Mouse (Mus musculus): ENCODE data around the gene Tcf20. TPM values are rescaled to one million over a fixed set of nuclear protein-coding genes. Genes with fewer than 3 reads are reported as not detected.
A peak's percentile ranks its signal among the peaks of the same experiment; 100 is the strongest.

Tcf20 gene
- polyA plus RNA-seq, 2 experiments = 14.6 to 28.9 TPM

DNA sequence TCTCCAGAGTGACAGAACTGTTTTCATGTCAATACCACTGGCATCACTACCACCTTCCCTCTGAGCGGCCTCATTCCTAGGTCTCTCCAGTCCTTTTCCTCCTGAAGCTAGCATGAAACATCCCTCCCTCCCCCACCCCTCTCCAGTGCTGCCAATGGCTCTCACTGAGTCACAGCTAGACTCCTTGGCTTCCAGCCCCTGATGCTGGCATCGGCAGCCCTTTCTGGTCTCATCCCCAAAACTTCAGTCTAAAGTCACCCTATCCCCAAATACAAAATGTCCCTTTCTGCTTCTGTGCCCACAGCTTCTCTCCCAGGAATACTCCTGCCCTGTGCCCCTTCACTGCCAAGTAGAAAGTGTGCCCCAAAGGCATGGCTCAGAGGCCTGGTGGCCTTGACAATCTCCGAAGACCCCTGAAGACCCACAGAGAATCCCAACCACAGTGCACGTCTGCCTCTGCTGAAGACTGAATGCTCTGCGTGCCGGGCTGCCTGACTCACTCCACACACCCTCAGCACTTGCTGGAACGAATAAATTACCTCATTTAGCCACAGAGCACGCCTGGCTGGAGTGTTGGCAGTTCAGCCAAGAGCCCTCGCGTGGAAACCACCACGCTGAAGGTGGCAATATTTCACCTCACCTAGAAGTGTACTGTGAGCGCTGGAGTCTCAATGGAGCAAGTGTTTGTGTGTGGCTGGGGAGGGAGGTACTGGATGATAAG, 47.0 kb downstream of the Tcf20 start:
- Histone ChIP-seq H3K36me3 (ENCODE audit: control insufficient read depth, insufficient read depth, low read length) (no peaks in the 10 kb centered on the region), H3K4me2 (replicated peaks; ENCODE audit: low read depth, low read length, severe bottlenecking) (no peak overlapping the region), H3K4me3 (replicated peaks; ENCODE audit: low read length) (no peak overlapping the region), H3K9ac (ENCODE audit: low read depth, low read length, severe bottlenecking) (no peak overlapping the region), H3K27ac (replicated peaks; ENCODE audit: low read depth, low read length) (no peak overlapping the region), H3K4me1 (ENCODE audit: control insufficient read depth, insufficient read depth, low read length) (peaks cover 54% of the 10 kb centered on the region), H3K9me3 (ENCODE audit: control insufficient read depth, low read length) (no peaks in the 10 kb centered on the region), H3K27me3 (ENCODE audit: control insufficient read depth, insufficient read depth, low read length) (no peaks in the 10 kb centered on the region)
- DNase-seq (ENCODE audit: low spot score) (no peak), ATAC-seq (ENCODE audit: low FRiP score, low read depth) (no peak)
- 49% methylated on average over 12 of the region's 12 CpGs for whole genome bisulfite sequencing
- no peak for TF ChIP-seq POLR2A (IDR thresholded peaks at IDR 0.05; ENCODE audit: borderline replicate concordance, extremely low read depth, insufficient read depth, insufficient read length)

DNA sequence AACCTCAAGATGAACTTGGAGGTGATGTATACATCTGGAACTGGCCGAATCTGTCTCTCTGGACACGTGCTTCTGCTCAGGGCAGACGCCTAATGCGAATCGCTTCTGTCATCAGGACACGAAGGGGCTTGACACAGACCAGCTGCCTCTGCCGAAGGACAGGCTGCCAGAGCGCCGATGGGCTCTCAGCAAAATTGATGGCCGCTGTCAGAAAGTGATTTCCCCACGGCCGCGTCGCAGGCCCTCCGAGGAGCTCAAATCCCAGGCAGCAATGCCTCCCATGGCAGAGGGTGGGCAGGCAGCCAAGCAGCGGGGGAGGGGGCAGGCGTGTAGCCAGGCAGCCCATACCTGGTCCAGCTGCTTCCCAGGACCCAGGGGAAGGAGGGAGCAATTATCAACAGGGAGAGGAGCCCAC, 49.5 kb downstream of the Tcf20 start:
- H3K27ac ChIP-seq (replicated peaks; ENCODE audit: low read depth, low read length) = peak overlapping the region; percentile 55
- H3K36me3 ChIP-seq (ENCODE audit: control insufficient read depth, insufficient read depth, low read length) = no peaks in the 10 kb centered on the region
- no peaks in the 10 kb centered on the region for H3K27me3 ChIP-seq (ENCODE audit: control insufficient read depth, insufficient read depth, low read length)
- DNase-seq (ENCODE audit: low spot score) = no peak
- ATAC-seq (ENCODE audit: low FRiP score, low read depth) = no peak
- no peak for TF ChIP-seq POLR2A (IDR thresholded peaks at IDR 0.05; ENCODE audit: borderline replicate concordance, extremely low read depth, insufficient read depth, insufficient read length)
- no peaks in the 10 kb centered on the region for H3K9me3 ChIP-seq (ENCODE audit: control insufficient read depth, low read length)
- H3K4me3 ChIP-seq (replicated peaks; ENCODE audit: low read length) = no peak overlapping the region; the same call in 1 of the 2 replicates
- peak overlapping the region; percentile 23; the same call in 1 of the 2 replicates for H3K4me2 ChIP-seq (replicated peaks; ENCODE audit: low read depth, low read length, severe bottlenecking)
- WGBS = 2% methylated on average over 17 of the region's 17 CpGs
- H3K9ac ChIP-seq (ENCODE audit: low read depth, low read length, severe bottlenecking) = no peak overlapping the region
- H3K4me1 ChIP-seq (ENCODE audit: control insufficient read depth, insufficient read depth, low read length) = peaks cover 57% of the 10 kb centered on the region

DNA sequence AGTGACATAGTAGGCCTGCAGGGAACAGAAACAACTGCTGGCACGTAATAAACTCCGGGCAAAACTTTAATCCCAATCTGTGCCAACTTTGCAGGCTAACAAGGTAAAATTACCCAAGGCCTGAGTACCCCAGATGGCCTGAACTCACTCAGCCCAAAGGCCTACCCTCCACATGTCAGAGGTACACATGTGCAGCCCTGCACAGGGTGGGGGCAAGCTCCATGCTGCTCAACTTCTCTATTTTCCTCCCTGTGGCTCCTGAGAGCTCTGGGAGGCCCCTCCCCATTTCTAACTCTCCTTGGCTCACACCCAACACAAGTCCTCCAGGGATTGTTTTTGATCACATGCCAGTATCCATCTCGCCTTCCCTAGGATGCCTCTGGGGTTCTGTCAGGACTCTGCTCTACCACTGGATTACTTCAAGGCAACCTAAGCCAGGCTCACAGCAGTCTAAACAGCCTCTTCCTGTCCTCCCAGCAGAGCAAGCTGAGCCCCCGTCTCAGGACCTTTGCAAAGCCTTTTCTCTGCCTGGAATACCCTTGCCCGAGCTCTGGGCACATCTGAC, 50.2 kb downstream of the Tcf20 start:
- no peaks in the 10 kb centered on the region for H3K27me3 ChIP-seq (ENCODE audit: control insufficient read depth, insufficient read depth, low read length)
- H3K9me3 ChIP-seq (ENCODE audit: control insufficient read depth, low read length) = no peaks in the 10 kb centered on the region
- peak overlapping the region; percentile 23; the same call in 1 of the 2 replicates for H3K4me2 ChIP-seq (replicated peaks; ENCODE audit: low read depth, low read length, severe bottlenecking)
- WGBS = 18% methylated on average over 5 of the region's 5 CpGs
- peaks cover 58% of the 10 kb centered on the region for H3K4me1 ChIP-seq (ENCODE audit: control insufficient read depth, insufficient read depth, low read length)
- H3K4me3 ChIP-seq (replicated peaks; ENCODE audit: low read length) = no peak overlapping the region
- H3K36me3 ChIP-seq (ENCODE audit: control insufficient read depth, insufficient read depth, low read length) = no peaks in the 10 kb centered on the region
- DNase-seq (ENCODE audit: low spot score) = peak; percentile 60
- TF ChIP-seq POLR2A (IDR thresholded peaks at IDR 0.05; ENCODE audit: borderline replicate concordance, extremely low read depth, insufficient read depth, insufficient read length) = no peak
- peak overlapping the region; percentile 55 for H3K27ac ChIP-seq (replicated peaks; ENCODE audit: low read depth, low read length)
- ATAC-seq (ENCODE audit: low FRiP score, low read depth) = peak; percentile 39; the same call in 1 of the 2 replicates
- no peak overlapping the region for H3K9ac ChIP-seq (ENCODE audit: low read depth, low read length, severe bottlenecking)

DNA sequence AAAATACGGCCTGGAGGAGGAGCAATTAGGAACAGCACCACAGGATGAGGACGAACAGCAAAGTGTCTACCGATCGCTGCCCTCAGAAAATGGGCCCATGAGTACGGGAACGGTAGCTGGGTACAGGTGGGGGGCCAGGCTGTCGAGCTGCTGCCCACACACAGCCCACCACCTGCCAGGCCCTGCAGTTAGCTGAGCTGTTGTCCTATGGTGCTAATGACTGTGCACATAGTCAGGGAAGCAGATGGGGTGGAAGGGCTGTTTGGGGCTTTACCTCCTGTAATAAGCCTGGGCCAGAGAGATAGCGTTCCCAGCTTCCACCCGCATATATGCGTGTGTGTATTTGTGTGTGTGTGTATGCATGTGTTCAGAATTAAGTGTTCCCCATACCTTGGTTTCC, 52.7 kb downstream of the Tcf20 start:
- WGBS = 71% methylated on average over 10 of the region's 10 CpGs
- Histone ChIP-seq H3K4me1 (ENCODE audit: control insufficient read depth, insufficient read depth, low read length) (peaks cover 45% of the 10 kb centered on the region), H3K4me3 (replicated peaks; ENCODE audit: low read length) (no peak overlapping the region), H3K9me3 (ENCODE audit: control insufficient read depth, low read length) (no peaks in the 10 kb centered on the region), H3K9ac (ENCODE audit: low read depth, low read length, severe bottlenecking) (no peak overlapping the region), H3K4me2 (replicated peaks; ENCODE audit: low read depth, low read length, severe bottlenecking) (no peak overlapping the region), H3K27ac (replicated peaks; ENCODE audit: low read depth, low read length) (no peak overlapping the region), H3K36me3 (ENCODE audit: control insufficient read depth, insufficient read depth, low read length) (no peaks in the 10 kb centered on the region), H3K27me3 (ENCODE audit: control insufficient read depth, insufficient read depth, low read length) (no peaks in the 10 kb centered on the region)
- no peak for DNase-seq (ENCODE audit: low spot score)
- TF ChIP-seq POLR2A (IDR thresholded peaks at IDR 0.05; ENCODE audit: borderline replicate concordance, extremely low read depth, insufficient read depth, insufficient read length) = no peak
- no peak for ATAC-seq (ENCODE audit: low FRiP score, low read depth)

DNA sequence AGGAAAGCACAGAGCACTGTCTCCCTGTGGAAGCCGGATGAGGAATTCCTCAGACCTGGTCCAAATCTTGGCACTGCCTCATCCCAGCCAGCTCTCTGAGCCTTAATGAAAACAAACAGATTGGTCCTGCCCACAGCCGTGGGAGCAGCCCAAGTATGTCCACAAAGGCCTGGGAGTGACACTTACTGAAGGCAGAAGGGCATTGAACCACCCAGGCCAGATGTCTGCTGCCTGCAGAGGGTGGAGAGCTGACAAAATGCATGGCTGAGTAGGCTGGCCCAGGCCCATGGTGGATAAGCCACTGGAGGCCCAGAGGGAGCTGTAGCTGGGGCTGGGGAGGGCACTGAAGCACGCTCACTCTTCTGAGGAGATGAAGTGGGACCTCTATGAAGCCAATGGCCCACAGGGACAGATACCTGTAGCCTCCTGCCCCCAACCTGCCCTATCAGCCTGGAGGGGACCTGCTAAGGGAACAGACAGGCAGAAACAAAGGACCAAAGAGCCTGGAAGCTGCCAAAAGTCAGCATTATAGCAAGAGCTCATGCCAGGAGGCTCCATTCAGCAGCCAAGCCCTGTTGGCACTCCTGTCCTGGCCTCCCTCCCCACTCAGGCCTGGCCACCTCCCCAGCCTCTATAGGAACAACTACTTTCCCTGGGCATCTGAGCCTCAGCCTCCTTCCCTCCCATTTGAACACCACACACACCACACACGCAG, 54.6 kb downstream of the Tcf20 start:
- no peak for ATAC-seq (ENCODE audit: low FRiP score, low read depth)
- DNase-seq (ENCODE audit: low spot score) = no peak
- WGBS = 42% methylated on average over 4 of the region's 4 CpGs
- Histone ChIP-seq H3K9ac (ENCODE audit: low read depth, low read length, severe bottlenecking) (no peak overlapping the region), H3K4me2 (replicated peaks; ENCODE audit: low read depth, low read length, severe bottlenecking) (no peak overlapping the region), H3K9me3 (ENCODE audit: control insufficient read depth, low read length) (no peaks in the 10 kb centered on the region), H3K4me1 (ENCODE audit: control insufficient read depth, insufficient read depth, low read length) (peaks cover 54% of the 10 kb centered on the region), H3K36me3 (ENCODE audit: control insufficient read depth, insufficient read depth, low read length) (no peaks in the 10 kb centered on the region), H3K27me3 (ENCODE audit: control insufficient read depth, insufficient read depth, low read length) (peaks cover 5% of the 10 kb centered on the region; the same call in 1 of the 2 replicates), H3K27ac (replicated peaks; ENCODE audit: low read depth, low read length) (no peak overlapping the region), H3K4me3 (replicated peaks; ENCODE audit: low read length) (no peak overlapping the region)
- TF ChIP-seq POLR2A (IDR thresholded peaks at IDR 0.05; ENCODE audit: borderline replicate concordance, extremely low read depth, insufficient read depth, insufficient read length) = no peak

Data from limb, embryonic 14.5 days (tissue).